Mouse (Mus musculus) ES-Bruce4 (cell line): Measurements from ENCODE around the gene Nudt17.
"Not testable (repeated sequence)": the region's sequence is repeated elsewhere in the genome, so short reads cannot be mapped to it uniquely, and the experiment has no call there.

ENCODE experiments used
- CTCF ChIP-seq: IDR thresholded peaks from one replicate; pipeline ENCODE4 v1.8.1; 2011; ENCODE audit warnings: low read depth, low read length
- POLR2A ChIP-seq: IDR thresholded peaks from one replicate; pipeline ENCODE4 v1.8.1; 2011; ENCODE audit warnings: low read length; ENCODE audit not compliant: insufficient read depth

DNA sequence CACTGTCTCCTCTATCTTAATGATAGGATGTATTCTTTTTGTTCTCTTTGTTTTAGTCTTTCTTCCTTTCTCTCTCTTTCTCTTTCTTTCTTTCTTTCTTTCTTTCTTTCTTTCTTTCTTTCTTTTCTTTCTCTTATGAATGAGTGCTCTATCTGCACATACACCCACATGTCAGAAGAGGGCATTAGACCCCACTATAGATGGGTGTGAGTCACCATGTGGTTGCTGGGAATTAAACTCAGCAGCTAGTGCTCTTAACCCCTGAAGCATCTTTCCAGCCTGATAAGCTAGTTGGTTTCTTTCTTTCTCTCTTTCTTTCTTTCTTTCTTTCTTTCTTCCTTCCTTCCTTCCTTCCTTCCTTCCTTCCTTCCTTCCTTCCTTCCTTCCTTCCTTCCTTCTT is 31.9 kb upstream of the Nudt17 start:
- not testable (repeated sequence) for TF ChIP-seq CTCF, POLR2A
